Mouse (Mus musculus): ENCODE data around the gene Zfp367. TPM values are rescaled to one million over a fixed set of nuclear protein-coding genes. Genes with fewer than 3 reads are reported as not detected.

Zfp367 gene
- polyA plus RNA-seq, 1 experiment: 21.2 TPM

DNA sequence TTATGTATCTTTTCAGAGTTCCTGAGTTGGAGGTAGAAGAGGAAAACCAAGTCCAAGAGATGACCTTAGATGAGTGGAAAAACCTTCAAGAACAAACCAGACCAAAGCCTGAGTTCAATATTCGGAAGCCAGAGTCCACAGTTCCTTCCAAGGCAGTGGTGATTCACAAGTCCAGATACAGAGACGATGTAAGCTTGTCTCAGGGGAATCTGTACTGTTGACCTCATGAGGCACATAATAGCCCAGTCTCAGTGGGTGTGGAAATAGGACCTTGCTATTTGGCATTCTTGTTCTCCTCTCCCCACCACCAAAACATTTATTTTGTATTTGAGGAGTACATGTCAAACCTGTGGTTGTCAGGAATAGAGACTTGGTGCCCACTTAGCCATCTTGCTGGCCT is 29.1 kb upstream of the Zfp367 start:
- no peak overlapping the region for H3K4me3 ChIP-seq (ENCODE audit: insufficient read depth, low read length)
- no peak for TF ChIP-seq CTCF (IDR thresholded peaks at IDR 0.05; ENCODE audit: borderline replicate concordance, insufficient read depth, low read length)
- no peak overlapping the region for H3K27ac ChIP-seq (ENCODE audit: insufficient read depth, low read length)
- H3K4me1 ChIP-seq (ENCODE audit: control insufficient read depth, insufficient read depth, low read length): no peaks in the 10 kb centered on the region; the same call in 1 of the 2 replicates

DNA sequence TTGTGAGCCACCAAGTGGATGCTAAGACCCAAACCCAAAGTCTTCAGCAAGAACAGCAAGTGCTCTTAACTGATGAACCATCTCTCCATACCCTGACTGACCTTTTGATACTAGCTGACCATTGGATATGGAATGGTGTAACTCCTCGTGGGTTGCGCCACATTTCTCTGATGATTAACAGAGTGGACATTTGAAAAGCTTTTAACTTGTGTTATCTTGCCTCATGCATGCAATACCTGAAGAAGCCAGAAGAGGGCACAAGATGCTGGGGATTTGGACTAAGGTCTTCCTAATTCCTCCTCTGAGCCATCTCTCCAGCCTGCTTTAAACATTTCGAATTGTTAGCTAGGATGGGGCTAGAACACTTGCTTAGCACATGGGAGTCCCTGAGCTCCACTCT is 27.9 kb upstream of the Zfp367 start:
- Histone ChIP-seq H3K4me1 (ENCODE audit: control insufficient read depth, insufficient read depth, low read length) (no peaks in the 10 kb centered on the region; the same call in 1 of the 2 replicates), H3K27ac (ENCODE audit: insufficient read depth, low read length) (no peak overlapping the region), H3K4me3 (ENCODE audit: insufficient read depth, low read length) (no peak overlapping the region)
- no peak for TF ChIP-seq POLR2A (IDR thresholded peaks at IDR 0.05; ENCODE audit: low read depth, low read length)
- no peak for TF ChIP-seq CTCF (IDR thresholded peaks at IDR 0.05; ENCODE audit: borderline replicate concordance, insufficient read depth, low read length)

DNA sequence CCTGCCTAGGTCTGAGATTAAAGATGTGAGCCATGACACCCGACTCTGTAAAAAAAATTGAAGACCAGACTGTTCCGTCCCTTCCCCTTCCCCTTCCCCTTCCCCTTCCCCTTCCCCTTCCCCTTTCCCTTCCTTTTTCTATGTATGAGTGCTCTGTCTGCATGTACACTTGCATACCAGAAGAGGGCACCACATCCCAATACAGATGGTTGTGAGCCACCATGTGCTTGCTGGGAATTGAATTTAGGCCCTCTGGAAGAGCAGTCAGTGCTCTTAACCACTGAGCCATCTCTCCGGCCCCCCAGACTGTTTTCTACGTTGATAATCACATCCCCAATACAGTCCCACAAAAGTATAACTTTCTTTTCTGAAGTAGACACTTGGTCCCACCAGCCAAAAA is 27.3 kb upstream of the Zfp367 start:
- no peak for TF ChIP-seq POLR2A (IDR thresholded peaks at IDR 0.05; ENCODE audit: low read depth, low read length)
- TF ChIP-seq CTCF (IDR thresholded peaks at IDR 0.05; ENCODE audit: borderline replicate concordance, insufficient read depth, low read length): no peak
- Histone ChIP-seq H3K4me3 (ENCODE audit: insufficient read depth, low read length) (no peak overlapping the region), H3K4me1 (ENCODE audit: control insufficient read depth, insufficient read depth, low read length) (no peaks in the 10 kb centered on the region; the same call in 1 of the 2 replicates), H3K27ac (ENCODE audit: insufficient read depth, low read length) (no peak overlapping the region)

DNA sequence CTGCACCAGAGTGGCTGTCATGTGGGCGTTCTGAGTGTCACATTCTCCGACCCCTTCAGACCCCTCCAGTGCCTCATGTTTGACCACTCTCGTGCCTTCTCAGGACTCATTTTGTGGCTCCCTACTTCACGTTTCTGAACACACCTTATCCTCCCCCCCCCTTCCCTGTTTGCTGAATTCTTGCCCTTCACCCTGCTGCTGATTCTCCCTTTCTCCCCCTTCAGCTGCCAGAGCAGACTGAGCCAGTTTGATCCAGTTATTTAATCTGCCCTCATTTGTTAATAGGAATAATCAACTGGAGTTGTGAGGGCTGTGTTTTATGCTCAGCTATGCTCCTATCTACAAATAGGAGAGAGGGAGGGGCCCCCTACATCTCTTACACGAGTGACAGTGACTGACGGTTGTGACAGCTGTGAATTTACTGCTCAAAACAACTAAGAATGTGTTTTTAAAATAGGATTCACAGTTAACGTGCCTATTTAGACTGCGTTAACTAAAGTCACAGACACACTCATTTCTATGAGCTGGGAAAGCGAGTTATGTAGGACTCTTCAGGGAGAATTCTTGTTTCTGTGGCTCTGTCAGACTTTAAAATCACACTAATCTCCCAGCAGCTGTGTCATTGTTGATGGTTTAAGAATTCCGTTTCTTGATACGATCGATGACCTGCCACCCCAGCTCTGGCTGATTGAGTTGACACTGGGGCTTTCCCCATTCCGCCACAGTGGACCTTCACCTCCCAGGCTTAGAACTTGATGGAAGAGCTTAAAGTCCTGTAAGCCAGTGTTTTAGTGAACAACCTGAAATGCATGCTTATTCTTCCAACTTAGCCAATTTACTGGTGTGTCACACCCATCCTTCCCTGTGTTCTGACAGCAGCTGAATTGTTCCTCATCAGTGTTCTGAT is 26.0 kb upstream of the Zfp367 start:
- Histone ChIP-seq H3K4me3 (ENCODE audit: insufficient read depth, low read length) (no peak overlapping the region), H3K4me1 (ENCODE audit: control insufficient read depth, insufficient read depth, low read length) (no peaks in the 10 kb centered on the region; the same call in 1 of the 2 replicates), H3K27ac (ENCODE audit: insufficient read depth, low read length) (no peak overlapping the region)
- TF ChIP-seq POLR2A (IDR thresholded peaks at IDR 0.05; ENCODE audit: low read depth, low read length): no peak
- TF ChIP-seq CTCF (IDR thresholded peaks at IDR 0.05; ENCODE audit: borderline replicate concordance, insufficient read depth, low read length): no peak

DNA sequence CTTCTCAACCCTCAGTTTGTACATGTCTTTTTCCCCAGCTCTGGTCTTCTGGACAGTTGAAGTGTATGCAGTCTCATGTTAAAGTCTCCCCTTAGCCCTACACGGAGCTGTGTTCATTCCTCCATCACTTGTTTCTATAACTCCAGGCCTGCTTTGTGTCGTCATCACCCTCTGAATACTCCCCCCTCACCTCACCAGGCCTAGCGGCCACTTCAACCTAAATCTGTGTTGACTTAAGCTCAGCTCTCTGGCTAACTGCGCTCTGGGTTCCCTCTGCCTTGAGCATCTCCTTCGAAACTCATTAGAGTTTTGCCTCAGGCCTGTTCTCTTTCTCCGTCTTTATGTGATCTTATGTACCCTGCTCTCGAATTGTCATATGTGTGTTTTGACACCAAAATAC is 25.0 kb upstream of the Zfp367 start:
- no peak for TF ChIP-seq POLR2A (IDR thresholded peaks at IDR 0.05; ENCODE audit: low read depth, low read length)
- no peak overlapping the region for H3K27ac ChIP-seq (ENCODE audit: insufficient read depth, low read length)
- no peak overlapping the region for H3K4me3 ChIP-seq (ENCODE audit: insufficient read depth, low read length)
- H3K4me1 ChIP-seq (ENCODE audit: control insufficient read depth, insufficient read depth, low read length): no peaks in the 10 kb centered on the region; the same call in 1 of the 2 replicates

DNA sequence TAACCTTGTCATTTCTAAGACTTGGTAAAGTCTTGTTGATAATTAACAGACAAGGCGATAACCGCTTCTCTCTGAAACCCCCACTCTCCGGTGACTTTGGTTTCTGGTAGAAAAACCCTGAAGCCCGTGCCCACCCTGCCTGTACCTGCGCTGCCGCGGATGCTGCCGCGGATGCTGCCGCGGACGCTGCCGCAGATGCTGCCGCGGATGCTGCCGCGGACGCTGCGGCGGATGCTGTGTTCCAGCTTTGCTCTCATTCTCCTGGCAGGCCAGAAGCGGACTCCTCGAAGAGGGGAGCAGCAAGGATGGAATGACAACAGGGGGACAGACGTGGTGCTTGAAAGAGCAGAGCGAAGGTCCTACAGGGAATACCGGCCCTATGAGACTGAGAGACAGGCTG is 16.7 kb upstream of the Zfp367 start:
- H3K4me1 ChIP-seq (ENCODE audit: control insufficient read depth, insufficient read depth, low read length): no peaks in the 10 kb centered on the region
- H3K4me3 ChIP-seq (ENCODE audit: insufficient read depth, low read length): no peak overlapping the region
- H3K27ac ChIP-seq (ENCODE audit: insufficient read depth, low read length): no peak overlapping the region
- TF ChIP-seq CTCF (IDR thresholded peaks at IDR 0.05; ENCODE audit: borderline replicate concordance, insufficient read depth, low read length) (no peak), POLR2A (IDR thresholded peaks at IDR 0.05; ENCODE audit: low read depth, low read length) (no peak)

DNA sequence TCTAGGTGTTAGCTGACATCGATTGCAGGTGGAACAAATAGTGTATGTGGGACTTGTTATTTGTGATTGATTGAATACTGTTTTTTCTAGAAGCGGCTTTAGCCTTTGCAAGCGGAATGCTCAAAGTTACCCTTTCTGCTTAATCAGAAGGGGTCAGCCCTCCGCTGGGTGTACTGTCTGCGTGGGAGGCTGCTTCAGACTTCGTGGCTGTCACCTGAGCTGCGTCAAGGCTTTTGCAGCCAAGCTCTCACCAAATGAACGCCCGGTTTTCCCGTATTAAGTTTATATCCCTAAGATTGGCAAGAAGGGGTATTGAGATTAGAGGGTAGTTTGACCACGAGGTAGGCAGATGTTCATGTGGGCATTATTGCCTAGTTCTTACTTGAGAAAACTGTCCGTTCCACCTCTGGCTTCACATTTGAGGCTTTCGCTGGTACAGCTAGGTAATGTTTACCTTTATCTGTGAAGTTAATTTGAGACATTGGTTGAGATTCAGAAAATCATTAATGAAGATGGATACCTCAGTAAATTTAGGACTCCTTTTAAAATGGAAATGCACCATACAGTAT is 10.2 kb upstream of the Zfp367 start:
- Histone ChIP-seq H3K27ac (ENCODE audit: insufficient read depth, low read length) (no peak overlapping the region), H3K4me1 (ENCODE audit: control insufficient read depth, insufficient read depth, low read length) (peaks cover 4% of the 10 kb centered on the region; the same call in 1 of the 2 replicates)

DNA sequence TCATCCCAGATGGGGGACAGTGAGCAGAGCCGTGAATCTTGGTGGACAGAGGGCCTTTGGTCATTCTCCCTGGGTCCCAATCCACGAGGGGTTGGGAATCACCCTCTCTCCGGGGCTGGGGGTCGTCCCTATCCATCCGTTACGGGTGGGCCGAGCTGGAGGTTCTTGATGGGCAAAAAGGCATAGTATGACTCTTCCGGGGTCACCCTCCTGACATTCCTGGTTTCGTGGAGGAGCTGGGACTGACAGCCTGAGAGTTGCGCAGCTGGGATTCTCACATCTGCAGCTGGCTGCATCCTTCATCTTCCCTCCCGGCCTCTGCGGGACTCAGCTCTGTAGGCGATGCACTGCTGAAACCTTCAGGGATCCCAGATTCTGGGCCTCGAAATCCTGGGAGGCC is 9.6 kb upstream of the Zfp367 start:
- no peak for TF ChIP-seq POLR2A (IDR thresholded peaks at IDR 0.05; ENCODE audit: low read depth, low read length)
- TF ChIP-seq CTCF (IDR thresholded peaks at IDR 0.05; ENCODE audit: borderline replicate concordance, insufficient read depth, low read length): no peak
- H3K4me3 ChIP-seq (ENCODE audit: insufficient read depth, low read length): peak overlapping the region; percentile 72
- no peak overlapping the region for H3K27ac ChIP-seq (ENCODE audit: insufficient read depth, low read length)
- peaks cover 4% of the 10 kb centered on the region; the same call in 1 of the 2 replicates for H3K4me1 ChIP-seq (ENCODE audit: control insufficient read depth, insufficient read depth, low read length)

More for the DNA sequence above, 10.2 kb upstream of the Zfp367 start:
- TF ChIP-seq CTCF (IDR thresholded peaks at IDR 0.05; ENCODE audit: borderline replicate concordance, insufficient read depth, low read length): no peak
- H3K4me3 ChIP-seq (ENCODE audit: insufficient read depth, low read length): peak overlapping the region; percentile 72

DNA sequence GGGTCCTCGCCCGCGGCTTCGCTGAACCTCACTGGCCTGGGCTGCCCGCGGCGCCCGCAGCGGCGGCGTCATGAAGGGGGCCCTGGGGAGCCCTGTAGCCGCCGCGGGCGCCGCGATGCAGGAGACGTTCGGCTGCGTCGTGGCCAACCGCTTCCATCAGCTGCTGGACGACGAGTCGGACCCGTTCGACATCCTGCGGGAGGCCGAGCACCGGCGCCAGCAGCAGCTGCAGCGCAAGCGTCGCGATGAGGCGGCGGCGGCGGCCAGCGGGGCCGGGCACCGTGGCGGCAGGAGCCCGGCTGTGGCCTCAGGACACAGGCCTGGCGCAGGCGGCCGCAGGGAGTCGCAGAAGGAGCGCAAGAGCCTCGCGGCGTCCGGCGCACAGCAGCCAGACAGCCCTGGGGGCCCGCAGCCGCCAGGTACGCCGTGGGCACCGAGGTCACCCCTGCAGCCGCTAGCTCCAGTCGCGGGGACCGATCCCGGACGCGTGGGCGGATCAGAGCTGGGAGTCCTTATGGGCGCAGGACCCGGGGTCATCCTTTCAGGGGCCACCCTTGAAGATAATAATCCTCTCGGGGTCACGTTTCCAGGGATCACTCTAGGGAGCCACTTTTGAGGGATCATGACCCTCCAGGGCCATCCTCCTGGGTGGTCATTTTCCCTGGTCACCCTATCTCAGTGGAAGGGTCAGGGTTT is 9.1 kb upstream of the Zfp367 start:
- Histone ChIP-seq H3K4me1 (ENCODE audit: control insufficient read depth, insufficient read depth, low read length) (peaks cover 4% of the 10 kb centered on the region; the same call in 1 of the 2 replicates), H3K27ac (ENCODE audit: insufficient read depth, low read length) (peak overlapping the region; percentile 42; the same call in 1 of the 2 replicates), H3K4me3 (ENCODE audit: insufficient read depth, low read length) (peak overlapping the region; percentile 72)
- TF ChIP-seq CTCF (IDR thresholded peaks at IDR 0.05; ENCODE audit: borderline replicate concordance, insufficient read depth, low read length): no peak
- TF ChIP-seq POLR2A (IDR thresholded peaks at IDR 0.05; ENCODE audit: low read depth, low read length): no peak; the same call in none of the 2 replicates
